Mouse (Mus musculus) ES-E14 (cell line): ENCODE results near the gene Rab28. TPM values are rescaled to one million over a fixed set of nuclear protein-coding genes. Genes with fewer than 3 reads are reported as not detected.

Source experiments
- DNase-seq: peaks from one replicate; pipeline ENCODE4 v3.0.0-alpha.2; 2013; ENCODE audit warnings: low read depth, low spot score
- H3K27ac ChIP-seq: 2 replicates; pipeline ENCODE4 v1.5.1; 2012; ENCODE audit warnings: low read depth, mild to moderate bottlenecking, low read length, moderate library complexity, mixed read lengths; ENCODE audit not compliant: poor library complexity, insufficient read depth, severe bottlenecking
- H3K36me3 ChIP-seq: 2 replicates; pipeline ENCODE4 v1.6.1; 2012; ENCODE audit warnings: mild to moderate bottlenecking, low read length, moderate library complexity, mixed read lengths; ENCODE audit not compliant: control insufficient read depth, poor library complexity, insufficient read depth, severe bottlenecking
- H3K4me1 ChIP-seq, 2 experiments: fragments of 150-350 bp in 1 of 2; sonication (generic) in 1 of 2; 2 replicates each; pipeline ENCODE4 v1.6.1; 2012; ENCODE audit warnings: low read length in 2 of 2, mild to moderate bottlenecking in 1 of 2, mixed read lengths in 1 of 2; ENCODE audit not compliant: control insufficient read depth in 2 of 2, insufficient read depth in 2 of 2, poor library complexity in 1 of 2
- H3K4me3 ChIP-seq, 2 experiments: fragments of 150-350 bp in 1 of 2; sonication (generic) in 1 of 2; 2 replicates each; pipeline ENCODE4 v1.5.1; 2012; ENCODE audit warnings: low read length in 2 of 2, low read depth in 1 of 2, mild to moderate bottlenecking in 1 of 2, mixed read lengths in 1 of 2; ENCODE audit not compliant: insufficient read depth in 1 of 2, poor library complexity in 1 of 2, severe bottlenecking in 1 of 2
- H3K9ac ChIP-seq: 2 replicates; pipeline ENCODE4 v1.6.1; 2012; ENCODE audit warnings: low read depth, mild to moderate bottlenecking, low read length, mixed read lengths; ENCODE audit not compliant: poor library complexity, insufficient read depth, severe bottlenecking
- H3K9me3 ChIP-seq: fragments of 150-350 bp; sonication (generic); 2 replicates; pipeline ENCODE4 v1.6.1; 2012; ENCODE audit warnings: low read depth, mild to moderate bottlenecking, low read length; ENCODE audit not compliant: control insufficient read depth, insufficient read depth
- CHD2 ChIP-seq: IDR thresholded peaks from 2 replicates; pipeline ENCODE4 v1.6.1; 2014; ENCODE audit warnings: mild to moderate bottlenecking, low read depth, low read length, inconsistent platforms
- HCFC1 ChIP-seq: IDR thresholded peaks from 2 replicates; pipeline ENCODE4 v1.6.1; 2012; ENCODE audit warnings: low read length, inconsistent platforms, borderline replicate concordance; ENCODE audit not compliant: insufficient read depth
- MAFK ChIP-seq: IDR thresholded peaks from 2 replicates; pipeline ENCODE4 v1.6.1; 2014; ENCODE audit warnings: mild to moderate bottlenecking, low read depth, low read length, inconsistent platforms; ENCODE audit not compliant: insufficient read depth
- ZC3H11A ChIP-seq: IDR thresholded peaks from 2 replicates; pipeline ENCODE4 v1.6.1; 2012; ENCODE audit warnings: low read depth, mild to moderate bottlenecking, inconsistent platforms, low read length, borderline replicate concordance
- ZNF384 ChIP-seq: IDR thresholded peaks from 2 replicates; pipeline ENCODE4 v1.6.1; 2012; ENCODE audit warnings: low read depth, low read length, inconsistent platforms
- in situ Hi-C, 2 experiments: fragments of 600-800 bp; cut with MboI; formaldehyde crosslinking; loops; one replicate each; pipeline ENCODE4 v1.15.1; 2025; ENCODE audit warnings: low sequenced_read_pairs in 2 of 2, inconsistent platforms in 1 of 2; ENCODE audit not compliant: unreplicated experiment in 2 of 2
- total RNA-seq: library from RNA; depleted of rRNA; stranded (reverse); fragments of 300-350 nt; gene quantifications from 2 replicates; pipeline ENCODE4 v1.2.3, GENCODE M21; 2012

Rab28 gene
- total RNA-seq, 1 experiment: 11.9 TPM

- no peaks in the 10 kb centered on the region; a peak in 1 of 4 replicates for H3K4me1 ChIP-seq
These were observed 36.3 kb upstream of the Rab28 start for GRCm38 (mm10) chr5:41744234-41744633.

GRCm38 (mm10) chr5:41738817-41739216 is 30.9 kb upstream of the Rab28 start:
- Histone ChIP-seq H3K9me3 (no peaks in the 10 kb centered on the region), H3K36me3 (no peaks in the 10 kb centered on the region), H3K27ac (no peak overlapping the region), H3K9ac (no peak overlapping the region), H3K4me1 (no peaks in the 10 kb centered on the region; a peak in 1 of 4 replicates), H3K4me3 (no peak overlapping the region)
- in situ Hi-C loops: no loop called here
- no peak for DNase-seq
- no peak for TF ChIP-seq MAFK
- TF ChIP-seq HCFC1: no peak
- no peak for TF ChIP-seq CHD2
- no peak for TF ChIP-seq ZNF384
- no peak for TF ChIP-seq ZC3H11A

More at GRCm38 (mm10) chr5:41744234-41744633, 36.3 kb upstream of the Rab28 start:
- Histone ChIP-seq H3K9me3 (no peaks in the 10 kb centered on the region), H3K9ac (no peak overlapping the region), H3K36me3 (no peaks in the 10 kb centered on the region), H3K4me3 (peak overlapping the region in 1 of 2 experiments; percentile 26; a peak in 1 of 4 replicates), H3K27ac (no peak overlapping the region)
- TF ChIP-seq ZC3H11A: no peak
- no peak for DNase-seq
- in situ Hi-C loops: no loop called here

- in situ Hi-C loops: no loop called here
- Histone ChIP-seq H3K9me3 (no peaks in the 10 kb centered on the region), H3K9ac (no peak overlapping the region), H3K4me1 (no peaks in the 10 kb centered on the region; a peak in 1 of 4 replicates), H3K36me3 (no peaks in the 10 kb centered on the region), H3K27ac (no peak overlapping the region), H3K4me3 (no peak overlapping the region)
- no peak for DNase-seq
- TF ChIP-seq MAFK: no peak
- no peak for TF ChIP-seq CHD2
- no peak for TF ChIP-seq HCFC1
- no peak for TF ChIP-seq ZC3H11A
- TF ChIP-seq ZNF384: no peak
These were observed 29.1 kb upstream of the Rab28 start for GRCm38 (mm10) chr5:41737039-41737438.

- H3K36me3 ChIP-seq: no peaks in the 10 kb centered on the region
- no peak for TF ChIP-seq MAFK
These were observed 19.1 kb upstream of the Rab28 start for GRCm38 (mm10) chr5:41727017-41727416.

GRCm38 (mm10) chr5:41725573-41725972 is 17.6 kb upstream of the Rab28 start:
- no peaks in the 10 kb centered on the region for H3K36me3 ChIP-seq
- H3K4me3 ChIP-seq: no peak overlapping the region
- in situ Hi-C loops: no loop called here
- TF ChIP-seq ZC3H11A (no peak), HCFC1 (no peak), MAFK (no peak), ZNF384 (no peak), CHD2 (no peak)
- DNase-seq: no peak
- no peak overlapping the region for H3K27ac ChIP-seq
- no peaks in the 10 kb centered on the region for H3K9me3 ChIP-seq
- H3K9ac ChIP-seq: no peak overlapping the region
- H3K4me1 ChIP-seq: no peaks in the 10 kb centered on the region

More at GRCm38 (mm10) chr5:41727017-41727416, 19.1 kb upstream of the Rab28 start:
- in situ Hi-C loops: no loop called here
- no peaks in the 10 kb centered on the region for H3K9me3 ChIP-seq
- H3K4me3 ChIP-seq: no peak overlapping the region
- no peak for DNase-seq
- H3K27ac ChIP-seq: no peak overlapping the region
- no peaks in the 10 kb centered on the region for H3K4me1 ChIP-seq
- H3K9ac ChIP-seq: no peak overlapping the region
